Mouse (Mus musculus) kidney, embryonic 15.5 days (tissue): ENCODE data around the gene Itgal. TPM values are rescaled to one million over a fixed set of nuclear protein-coding genes. Genes with fewer than 3 reads are reported as not detected.

Experiments
- ATAC-seq: fragments of 200-750 bp; cut with Nextera tagmentation; replicated peaks from 2 replicates; pipeline ENCODE4 v1.8.0; 2017; ENCODE audit warnings: moderate TSS enrichment; ENCODE audit not compliant: low FRiP score
- H3K27ac ChIP-seq: fragments of 300-500 bp; sonication (generic); 2 replicates; pipeline ENCODE4 v1.5.1; 2015; ENCODE audit warnings: mild to moderate bottlenecking, inconsistent platforms
- H3K27me3 ChIP-seq: fragments of 300-500 bp; sonication (generic); 2 replicates; pipeline ENCODE4 v1.6.1; 2015; ENCODE audit warnings: inconsistent platforms
- H3K36me3 ChIP-seq: fragments of 300-500 bp; sonication (generic); 2 replicates; pipeline ENCODE4 v1.6.1; 2015; ENCODE audit warnings: inconsistent platforms
- H3K4me1 ChIP-seq: fragments of 300-500 bp; sonication (generic); 2 replicates; pipeline ENCODE4 v1.6.1; 2015; ENCODE audit warnings: inconsistent platforms
- H3K4me2 ChIP-seq: fragments of 300-500 bp; sonication (generic); 2 replicates; pipeline ENCODE4 v1.6.1; 2015; ENCODE audit warnings: moderate library complexity, mild to moderate bottlenecking, inconsistent platforms
- H3K4me3 ChIP-seq: fragments of 300-500 bp; sonication (generic); replicated peaks from 2 replicates; pipeline ENCODE4 v1.5.1; 2015; ENCODE audit warnings: mild to moderate bottlenecking, inconsistent platforms
- H3K9ac ChIP-seq: fragments of 300-500 bp; sonication (generic); 2 replicates; pipeline ENCODE4 v1.6.1; 2015; ENCODE audit warnings: mild to moderate bottlenecking, inconsistent platforms
- H3K9me3 ChIP-seq: fragments of 300-500 bp; sonication (generic); replicated peaks from 2 replicates; pipeline ENCODE4 v1.6.1; 2016; ENCODE audit warnings: inconsistent platforms
- WGBS: fragments of 180-500 bp; shearing (Covaris S2); methylation state at CpG from one replicate; pipeline ENCODE4 v1.1.7; 2015; ENCODE audit warnings: mixed read lengths; 5-methylcytosine and 5-hydroxymethylcytosine counted together
- polyA plus RNA-seq: library from polyadenylated mRNA; unstranded; fragments of >200 nt; fragmentation: Nextera tagmentation; extraction: Ambion mirVana; gene quantifications from 2 replicates; pipeline ENCODE4 v1.2.1, GENCODE M21; 2015

Gene Itgal
- polyA plus RNA-seq, 1 experiment from 2014 or later, result 1.2 TPM

DNA sequence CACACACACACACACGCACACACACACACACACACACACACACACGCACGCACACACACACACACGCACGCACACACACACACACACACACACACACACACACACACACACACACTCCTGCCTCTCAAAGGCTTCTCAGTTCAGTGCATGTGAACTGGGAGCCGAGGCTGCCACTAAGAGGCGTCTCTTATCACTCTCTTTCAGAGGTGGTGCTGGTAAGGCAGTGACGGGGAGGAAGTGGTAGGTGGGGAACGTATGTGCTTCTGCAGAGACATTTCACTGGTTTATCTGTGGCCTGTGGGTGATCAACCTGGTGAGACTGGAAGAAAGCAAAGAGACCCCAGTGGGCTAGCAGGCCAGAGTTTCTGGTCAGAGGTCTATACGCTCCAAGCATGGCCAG lies 10.9 kb upstream of the Itgal start:
- no peak overlapping the region for H3K9ac ChIP-seq
- no peak overlapping the region for H3K4me2 ChIP-seq
- H3K4me1 ChIP-seq, result peaks cover 4% of the 10 kb centered on the region
- no peaks in the 10 kb centered on the region for H3K36me3 ChIP-seq
- no peak for ATAC-seq
- no peak overlapping the region for H3K4me3 ChIP-seq
- no peaks in the 10 kb centered on the region for H3K27me3 ChIP-seq
- WGBS, result 81% methylated on average over 6 of the region's 10 CpGs
- 0 out of 2 replicates have a peak, but pooled peaks cover 13% of the 10 kb centered on the region for H3K9me3 ChIP-seq
- no peak overlapping the region for H3K27ac ChIP-seq

DNA sequence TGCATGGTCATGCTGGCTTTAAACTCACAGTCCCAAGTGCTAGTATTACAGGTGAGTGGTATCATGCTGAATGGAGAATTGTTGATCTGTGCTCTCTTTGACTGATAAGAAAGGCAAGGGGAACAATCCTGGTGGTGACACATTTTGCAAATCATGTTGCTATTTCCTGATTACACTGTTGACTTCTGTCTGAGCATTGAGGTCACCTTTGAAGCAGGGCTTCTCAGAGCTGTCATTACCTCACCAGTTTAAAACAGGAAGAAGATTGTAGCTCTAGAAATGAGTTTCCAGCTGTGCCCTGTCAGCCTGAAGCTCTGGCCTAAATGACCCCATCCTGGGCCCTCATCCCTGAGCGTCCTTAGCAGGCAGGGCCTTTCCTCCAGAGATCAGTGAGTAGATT lies 8.1 kb upstream of the Itgal start:
- Histone ChIP-seq H3K4me1 (peaks cover 10% of the 10 kb centered on the region), H3K27me3 (no peaks in the 10 kb centered on the region), H3K36me3 (no peaks in the 10 kb centered on the region), H3K4me2 (no peak overlapping the region), H3K27ac (no peak overlapping the region), H3K9ac (no peak overlapping the region), H3K4me3 (no peak overlapping the region), H3K9me3 (0 out of 2 replicates have a peak, but pooled peaks cover 13% of the 10 kb centered on the region)
- ATAC-seq, result no peak
- WGBS, result 84% methylated on average over 1 of the region's 1 CpGs

DNA sequence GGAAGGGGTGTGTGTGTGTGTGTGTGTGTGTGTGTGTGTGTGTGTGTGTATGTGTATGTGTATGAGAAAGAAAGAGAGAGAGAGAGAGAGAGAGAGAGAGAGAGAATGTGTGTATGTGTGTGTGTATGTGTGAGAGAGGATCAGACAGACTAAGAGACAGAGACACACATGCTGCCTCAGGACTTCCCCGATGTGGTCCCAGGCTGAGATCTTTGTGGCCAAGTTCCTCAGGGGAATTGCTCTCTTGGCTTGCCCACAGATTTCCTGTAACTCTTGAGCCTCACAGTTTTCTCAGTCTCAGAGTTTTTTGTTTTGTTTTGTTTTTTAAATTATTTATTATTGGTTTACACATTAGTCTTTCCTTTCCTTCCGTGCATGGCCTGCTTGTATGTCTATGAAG lies 6.8 kb upstream of the Itgal start:
- Histone ChIP-seq H3K4me3 (no peak overlapping the region), H3K9me3 (0 out of 2 replicates have a peak, but pooled peaks cover 13% of the 10 kb centered on the region), H3K27ac (no peak overlapping the region), H3K4me2 (no peak overlapping the region), H3K27me3 (no peaks in the 10 kb centered on the region), H3K4me1 (peaks cover 10% of the 10 kb centered on the region), H3K36me3 (no peaks in the 10 kb centered on the region), H3K9ac (no peak overlapping the region)
- 72% methylated on average over 2 of the region's 2 CpGs for whole genome bisulfite sequencing
- ATAC-seq, result no peak

DNA sequence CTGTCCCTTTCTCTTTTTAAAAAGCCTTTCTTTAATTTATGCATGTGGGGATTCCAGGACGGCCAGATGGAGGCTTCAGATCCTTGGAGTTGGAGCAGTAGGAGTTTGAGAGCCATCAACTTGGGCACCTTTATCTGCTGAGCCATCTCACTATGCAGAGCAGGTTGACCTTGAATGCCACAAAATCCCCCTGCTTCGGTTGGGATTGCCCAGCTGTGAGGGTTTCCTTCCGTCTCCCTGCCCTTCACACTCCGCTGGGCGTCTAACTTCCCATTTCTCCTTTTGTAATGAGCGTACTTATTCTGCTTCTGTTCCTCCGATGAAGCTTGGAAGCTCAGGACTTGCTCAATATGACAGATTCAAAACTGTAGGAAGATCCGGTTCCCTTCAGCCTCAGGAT lies 5.9 kb upstream of the Itgal start:
- no peak for ATAC-seq
- Histone ChIP-seq H3K36me3 (no peaks in the 10 kb centered on the region), H3K27ac (no peak overlapping the region), H3K27me3 (no peaks in the 10 kb centered on the region), H3K9ac (no peak overlapping the region), H3K4me2 (no peak overlapping the region), H3K4me1 (peaks cover 10% of the 10 kb centered on the region), H3K9me3 (0 out of 2 replicates have a peak, but pooled peaks cover 13% of the 10 kb centered on the region), H3K4me3 (no peak overlapping the region)
- WGBS, result 44% methylated on average over 8 of the region's 8 CpGs

- ATAC-seq, result no peak
- no peaks in the 10 kb centered on the region for H3K9me3 ChIP-seq
- WGBS, result 83% methylated on average over 5 of the region's 5 CpGs
- no peaks in the 10 kb centered on the region for H3K4me1 ChIP-seq
- H3K9ac ChIP-seq, result no peak overlapping the region
- H3K4me2 ChIP-seq, result no peak overlapping the region
- no peak overlapping the region for H3K27ac ChIP-seq
- no peak overlapping the region for H3K4me3 ChIP-seq
- H3K27me3 ChIP-seq, result no peaks in the 10 kb centered on the region
- no peaks in the 10 kb centered on the region for H3K36me3 ChIP-seq
These were observed 911 bp downstream of the Itgal start for GRCm38 (mm10) chr7:127296786-127297555.

DNA sequence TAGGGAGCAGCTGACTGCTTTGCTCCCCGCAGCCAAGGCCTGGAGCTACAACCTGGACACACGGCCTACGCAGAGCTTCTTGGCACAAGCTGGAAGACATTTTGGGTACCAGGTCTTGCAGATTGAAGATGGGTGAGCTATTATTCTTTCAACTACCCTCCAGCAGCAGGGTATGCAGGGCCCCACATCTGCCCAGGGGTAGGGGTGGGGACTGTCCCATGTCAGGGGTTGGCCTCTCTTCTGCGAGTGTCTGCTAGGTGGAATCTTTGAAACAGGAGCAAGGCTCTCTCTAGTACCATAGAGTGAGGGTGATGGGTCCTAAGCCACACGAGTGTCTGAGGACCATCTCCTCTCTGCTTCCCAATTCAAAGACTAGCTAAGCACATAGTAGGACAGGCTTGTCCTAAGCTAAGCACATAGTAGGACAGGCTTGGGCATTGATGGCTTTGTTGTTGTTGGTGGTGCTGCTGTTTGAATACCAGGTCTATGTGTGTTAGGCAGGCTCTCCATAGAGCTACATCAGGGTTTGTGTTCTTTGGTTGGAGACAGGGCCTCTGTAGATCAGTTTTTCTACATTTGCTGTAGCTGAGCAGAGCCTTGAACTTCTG lies 1.6 kb downstream of the Itgal start:
- Histone ChIP-seq H3K4me1 (no peaks in the 10 kb centered on the region), H3K4me3 (no peak overlapping the region), H3K27ac (no peak overlapping the region), H3K9me3 (no peaks in the 10 kb centered on the region), H3K9ac (no peak overlapping the region), H3K27me3 (no peaks in the 10 kb centered on the region), H3K4me2 (no peak overlapping the region), H3K36me3 (no peaks in the 10 kb centered on the region)
- WGBS, result 84% methylated on average over 5 of the region's 5 CpGs
- no peak for ATAC-seq

- no peak overlapping the region for H3K27ac ChIP-seq
- no peaks in the 10 kb centered on the region for H3K36me3 ChIP-seq
- 0 out of 2 replicates have a peak, but pooled peaks cover 2% of the 10 kb centered on the region for H3K27me3 ChIP-seq
- no peak overlapping the region for H3K9ac ChIP-seq
- no peaks in the 10 kb centered on the region for H3K4me1 ChIP-seq
- ATAC-seq, result no peak
- H3K4me3 ChIP-seq, result no peak overlapping the region
- H3K9me3 ChIP-seq, result no peaks in the 10 kb centered on the region
- 74% methylated on average over 2 of the region's 2 CpGs for WGBS
- no peak overlapping the region for H3K4me2 ChIP-seq
These were observed 12.4 kb downstream of the Itgal start for GRCm38 (mm10) chr7:127308431-127308830.

- Histone ChIP-seq H3K4me2 (no peak overlapping the region), H3K27ac (no peak overlapping the region), H3K9me3 (no peaks in the 10 kb centered on the region), H3K27me3 (0 out of 2 replicates have a peak, but pooled peaks cover 2% of the 10 kb centered on the region), H3K9ac (no peak overlapping the region), H3K4me1 (no peaks in the 10 kb centered on the region), H3K4me3 (no peak overlapping the region), H3K36me3 (no peaks in the 10 kb centered on the region)
- 76% methylated on average over 4 of the region's 4 CpGs for WGBS
- ATAC-seq, result no peak; the same call in 1 of the 2 replicates
These were observed 12.8 kb downstream of the Itgal start for GRCm38 (mm10) chr7:127308887-127309286.

DNA sequence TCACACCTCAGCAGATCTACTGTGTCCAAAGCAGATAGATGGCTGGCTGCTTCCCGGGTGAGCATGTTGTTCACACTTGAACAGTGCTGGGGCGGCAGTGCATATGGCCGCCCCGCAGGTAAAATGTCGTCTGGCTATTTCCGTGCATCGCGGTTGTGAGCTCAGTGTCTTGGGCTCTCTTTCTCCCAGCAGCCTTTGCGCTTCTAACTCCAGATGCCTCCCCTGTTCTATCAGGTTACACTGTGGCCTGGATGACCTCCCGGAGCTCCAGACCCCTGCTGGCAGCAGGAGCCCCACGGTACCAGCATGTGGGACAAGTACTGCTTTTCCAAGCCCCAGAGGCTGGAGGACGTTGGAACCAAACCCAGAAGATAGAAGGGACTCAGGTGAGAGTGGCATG lies 13.9 kb downstream of the Itgal start:
- Histone ChIP-seq H3K9me3 (no peaks in the 10 kb centered on the region), H3K27me3 (0 out of 2 replicates have a peak, but pooled peaks cover 2% of the 10 kb centered on the region), H3K4me2 (no peak overlapping the region), H3K9ac (no peak overlapping the region), H3K4me1 (no peaks in the 10 kb centered on the region), H3K27ac (no peak overlapping the region), H3K36me3 (no peaks in the 10 kb centered on the region), H3K4me3 (no peak overlapping the region)
- ATAC-seq, result no peak
- 59% methylated on average over 12 of the region's 12 CpGs for WGBS

GRCm38 (mm10) chr7:127313912-127314311 lies 17.9 kb downstream of the Itgal start:
- 39% methylated on average over 8 of the region's 8 CpGs for WGBS
- Histone ChIP-seq H3K27ac (no peak overlapping the region), H3K9ac (no peak overlapping the region), H3K4me2 (no peak overlapping the region), H3K9me3 (no peaks in the 10 kb centered on the region), H3K4me3 (no peak overlapping the region), H3K4me1 (no peaks in the 10 kb centered on the region), H3K36me3 (no peaks in the 10 kb centered on the region), H3K27me3 (0 out of 2 replicates have a peak, but pooled peaks cover 2% of the 10 kb centered on the region)
- ATAC-seq, result no peak

GRCm38 (mm10) chr7:127321106-127321505 lies 25.0 kb downstream of the Itgal start:
- WGBS, result 75% methylated on average over 4 of the region's 4 CpGs
- H3K4me1 ChIP-seq, result peaks cover 7% of the 10 kb centered on the region; the same call in 1 of the 2 replicates
- H3K9me3 ChIP-seq, result no peaks in the 10 kb centered on the region
- H3K4me3 ChIP-seq, result no peak overlapping the region
- no peaks in the 10 kb centered on the region for H3K36me3 ChIP-seq
- no peak overlapping the region for H3K27ac ChIP-seq
- no peak overlapping the region for H3K9ac ChIP-seq
- no peaks in the 10 kb centered on the region for H3K27me3 ChIP-seq
- ATAC-seq, result no peak
- no peak overlapping the region for H3K4me2 ChIP-seq

- Histone ChIP-seq H3K4me3 (no peak overlapping the region), H3K4me2 (no peak overlapping the region), H3K9me3 (no peaks in the 10 kb centered on the region), H3K27ac (no peak overlapping the region), H3K4me1 (peaks cover 11% of the 10 kb centered on the region; the same call in 1 of the 2 replicates), H3K9ac (no peak overlapping the region), H3K36me3 (no peaks in the 10 kb centered on the region), H3K27me3 (no peaks in the 10 kb centered on the region)
- WGBS, result 41% methylated on average over 5 of the region's 5 CpGs
- no peak for ATAC-seq
These were observed 26.0 kb downstream of the Itgal start for GRCm38 (mm10) chr7:127322085-127322484.
